Mouse (Mus musculus): Measurements from ENCODE around the gene Fam98b. TPM values are rescaled to one million over a fixed set of nuclear protein-coding genes. Genes with fewer than 3 reads are reported as not detected.

Gene Fam98b
- polyA plus RNA-seq (2021; fragmentation: Nextera tagmentation), result 17.6 and 22.3 TPM in 2 replicates
- long read RNA-seq, experiment 1, partial matches to known transcripts, result 19 of 20 reads
- long read RNA-seq, experiment 1, other reads (novel, unspliced or antisense), result 1 of 20 reads
- long read RNA-seq, experiment 2, partial matches to known transcripts, result 1 of 2 reads
- long read RNA-seq, experiment 2, other reads (novel, unspliced or antisense), result 1 of 2 reads

GRCm38 (mm10) chr2:117249255-117250000 is at the start of gene Fam98b:
Fam98b (plus strand) TSS chr2:117249739.

Other genes starting within 250 kb of the Fam98b start
- 7.9 and 8.4 TPM in 2 replicates for gene Spred1, start 128.4 kb upstream of the Fam98b start, polyA plus RNA-seq (2021; fragmentation: Nextera tagmentation)
- 151 and 171 TPM in 2 replicates for gene Rasgrp1, start 93.3 kb downstream of the Fam98b start, polyA plus RNA-seq (2021; fragmentation: Nextera tagmentation)

All from layer of hippocampus, adult 6 months (tissue).